Mouse (Mus musculus): Measurements from ENCODE around the gene Ttc39d.

- TF ChIP-seq POLR2A (IDR thresholded peaks at IDR 0.05; ENCODE audit: insufficient read depth, low read depth, low read length) (no peak), CTCF (IDR thresholded peaks at IDR 0.05; ENCODE audit: insufficient read depth, low read depth, low read length) (no peak)
Observed at GRCm38 (mm10) chr17:80174699-80175385, 32.4 kb upstream of the Ttc39d start.
